In the genomic region with DNA sequence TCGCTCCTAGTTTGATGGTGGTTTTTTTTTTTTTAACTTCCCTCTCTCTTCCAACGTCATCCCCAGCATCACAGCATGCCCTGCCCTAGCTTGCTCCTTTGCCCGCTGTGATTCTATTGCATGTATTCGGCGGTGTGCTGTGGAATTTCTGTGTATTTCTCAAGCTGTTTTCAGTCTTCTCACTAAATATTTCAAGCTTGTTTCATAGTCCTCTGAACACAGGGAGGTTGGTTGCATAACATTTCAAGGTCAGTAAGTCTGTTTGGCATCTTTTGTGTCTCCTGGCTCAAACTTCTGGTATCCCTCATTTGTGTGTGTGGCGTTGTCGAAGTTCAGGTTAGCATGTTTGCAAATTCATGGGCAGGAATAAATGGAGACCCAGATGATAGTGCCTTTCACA, we compare ENCODE assay signal across 10 mouse cellular contexts.
"Had no signal": no experiment of that assay in that cellular context is flagged by ENCODE, and none has a peak within 500 bp of the region (broad histone marks: within the 10 kb centered on the region; RNA-seq: fewer than 3 reads in every experiment).

No protein-coding gene starts in this region.

- H3K27me3 ChIP-seq: limb, embryonic 13.5 days had no signal

- H3K4me2 ChIP-seq: limb, embryonic 13.5 days; stomach, embryonic 15.5 days had no signal

- H3K27ac ChIP-seq: limb, embryonic 13.5 days; liver, embryonic 14.5 days; stomach, embryonic 15.5 days had no signal

- H3K9ac ChIP-seq: limb, embryonic 13.5 days; liver, embryonic 14.5 days; stomach, embryonic 15.5 days had no signal

- H3K4me1 ChIP-seq: limb, embryonic 13.5 days; stomach, embryonic 15.5 days had no signal

- DNase-seq: left cerebral cortex, postnatal 4 days; lung, adult 2 months; lung, postnatal 36 days; right cerebral cortex, postnatal 14 days; thymus, postnatal 4 days had no signal

- ATAC-seq: lung, postnatal 0 days; midbrain, embryonic 16.5 days had no signal

- H3K4me3 ChIP-seq: limb, embryonic 13.5 days; stomach, embryonic 15.5 days had no signal

- H3K36me3 ChIP-seq: stomach, embryonic 15.5 days had no signal

- H3K9me3 ChIP-seq: limb, embryonic 13.5 days; stomach, embryonic 15.5 days had no signal
